Mouse (Mus musculus) cerebellum, adult 2 months (tissue): Measurements from ENCODE around the gene Insrr. TPM values are rescaled to one million over a fixed set of nuclear protein-coding genes. Genes with fewer than 3 reads are reported as not detected.
A peak's percentile ranks its signal among the peaks of the same experiment; 100 is the strongest.

Experiments
- DNase-seq, 2 experiments: peaks; one replicate each; pipeline ENCODE4 v3.0.0; 2021
- H3K27ac ChIP-seq: fragments of 200-500 bp; 2 replicates; pipeline ENCODE4 v1.5.1; 2012; ENCODE audit warnings: low read length, control low read depth, inconsistent platforms; ENCODE audit not compliant: insufficient read depth
- H3K27me3 ChIP-seq: fragments of 200-500 bp; 2 replicates; pipeline ENCODE4 v1.6.1; 2012; ENCODE audit warnings: inconsistent platforms, mild to moderate bottlenecking, low read length, moderate library complexity; ENCODE audit not compliant: control insufficient read depth, insufficient read depth
- H3K4me1 ChIP-seq: fragments of 200-500 bp; 2 replicates; pipeline ENCODE4 v1.6.1; 2011; ENCODE audit warnings: low read length; ENCODE audit not compliant: control insufficient read depth, insufficient read depth
- H3K4me3 ChIP-seq: fragments of 200-500 bp; replicated peaks from 2 replicates; pipeline ENCODE3; 2011; ENCODE audit warnings: mild to moderate bottlenecking, low read depth, low read length, control low read depth; ENCODE audit not compliant: insufficient read depth
- CTCF ChIP-seq: fragments of 200-500 bp; IDR thresholded peaks from 2 replicates; pipeline ENCODE4 v1.5.1; 2011; ENCODE audit warnings: low read depth, mild to moderate bottlenecking, control low read depth, low read length, moderate library complexity, borderline replicate concordance; ENCODE audit not compliant: insufficient read depth
- POLR2A ChIP-seq: fragments of 200-500 bp; IDR thresholded peaks from 2 replicates; pipeline ENCODE4 v1.6.1; 2011; ENCODE audit warnings: low read length, control low read depth, borderline replicate concordance; ENCODE audit not compliant: insufficient read depth
- WGBS: fragments of 180-500 bp; shearing (Covaris S2); methylation state at CpG from one replicate; pipeline ENCODE4 v1.1.7; 2018; 5-methylcytosine and 5-hydroxymethylcytosine counted together
- polyA plus RNA-seq: library from polyadenylated mRNA; depleted of rRNA; stranded (reverse); fragments of >200 nt; gene quantifications from 2 replicates; pipeline ENCODE4 v1.2.3, GENCODE M21; 2012; rRNA removed

Gene Insrr
- polyA plus RNA-seq, result 1.3 and 1.4 TPM in 2 replicates

DNA sequence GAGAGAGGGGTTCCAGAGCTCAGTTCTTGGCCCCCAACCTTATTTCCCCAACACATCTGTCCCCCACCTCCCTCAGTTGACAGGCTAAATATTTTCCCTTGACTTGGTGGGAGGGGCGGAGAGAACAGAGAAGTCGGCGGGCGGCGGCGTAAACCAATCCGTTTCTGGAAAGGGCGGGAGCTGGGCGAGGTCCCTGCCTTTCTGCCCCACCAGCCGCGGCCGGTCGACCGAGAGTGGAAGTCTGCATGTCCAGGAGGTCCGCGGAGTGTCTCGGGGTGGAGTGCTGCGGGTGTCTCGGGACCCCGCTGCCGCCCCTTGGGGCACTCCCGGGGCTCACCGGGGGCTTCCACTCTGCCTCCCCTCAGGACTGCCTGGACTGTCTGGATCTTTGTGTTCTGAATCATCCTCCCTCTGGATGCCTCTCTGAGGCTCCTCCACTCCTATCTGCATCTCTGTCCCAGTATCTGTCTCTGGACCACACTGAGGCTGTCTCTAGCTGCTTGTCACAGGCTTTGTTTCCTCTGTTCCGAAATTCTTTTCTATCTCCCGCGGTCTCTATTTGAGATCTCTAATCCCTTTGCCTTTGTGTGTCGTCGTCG lies at the start of gene Insrr:
Gene Insrr (plus strand): TSS at position 216 of the 599 bp plus-strand sequence.
- 4% methylated on average over 29 of the region's 29 CpGs for WGBS
- TF ChIP-seq CTCF (no peak), POLR2A (no peak)
- H3K4me1 ChIP-seq, result peaks cover 5% of the 10 kb centered on the region; the same call in 1 of the 2 replicates
- H3K27me3 ChIP-seq, result peaks cover 6% of the 10 kb centered on the region; the same call in 1 of the 2 replicates
- H3K4me3 ChIP-seq, result peak within 1 kb of the TSS; percentile 6
- DNase-seq, result no peak
- no peak within 1 kb of the TSS for H3K27ac ChIP-seq

DNA sequence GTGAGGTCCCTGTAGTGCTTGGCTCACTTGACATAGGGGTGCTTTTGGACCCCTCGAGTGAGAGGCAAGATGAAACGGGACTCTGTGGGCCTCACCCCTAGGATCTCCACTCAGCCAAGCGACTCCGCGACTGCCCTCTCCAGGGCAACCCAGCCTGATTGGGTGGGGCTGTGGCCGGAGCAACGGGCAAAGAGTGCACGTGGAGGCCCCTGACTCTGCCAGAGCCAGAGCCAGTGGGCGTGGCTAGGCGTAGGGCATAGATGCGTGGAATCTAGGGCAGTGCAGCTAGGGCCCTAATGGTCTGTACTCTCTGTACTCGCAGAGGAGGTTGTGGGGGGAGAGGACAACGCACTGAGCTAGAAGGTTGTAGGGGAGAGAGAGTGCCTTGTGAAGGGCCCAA lies 48.3 kb upstream of the Insrr start, which contains the start of gene Lrrc71:
Gene Lrrc71 (minus strand): TSS at position 195 of the 400 bp plus-strand sequence.
- DNase-seq, result no peak
- Histone ChIP-seq H3K27ac (no peak within 1 kb of the TSS), H3K4me1 (no peaks in the 10 kb centered on the region), H3K4me3 (no peak within 1 kb of the TSS), H3K27me3 (no peaks in the 10 kb centered on the region)
- no peak for TF ChIP-seq POLR2A
- no peak for TF ChIP-seq CTCF
- WGBS, result 18% methylated on average over 13 of the region's 13 CpGs

DNA sequence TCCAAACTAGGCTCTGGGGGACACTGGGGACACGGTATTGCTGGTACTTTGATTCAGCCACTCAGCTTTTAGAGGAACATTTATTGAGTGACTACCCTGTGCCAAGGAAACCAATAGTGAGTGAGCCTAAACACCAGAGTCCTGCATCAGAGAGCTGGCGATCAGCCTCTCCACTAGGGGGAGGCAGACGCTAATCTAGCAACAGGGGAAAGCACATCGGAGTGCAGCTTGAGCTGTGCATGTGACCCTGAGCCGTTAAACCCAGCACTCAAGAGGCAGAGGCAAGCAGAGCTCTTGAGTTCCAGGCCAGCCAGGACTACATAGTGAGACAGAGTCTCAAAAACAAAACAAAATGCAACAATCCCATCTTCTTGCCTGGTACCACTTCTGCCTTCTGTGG lies 47.7 kb upstream of the Insrr start:
- TF ChIP-seq POLR2A (no peak), CTCF (peak; percentile 66)
- peak; percentile 25 to 29 for DNase-seq
- no peaks in the 10 kb centered on the region for H3K27me3 ChIP-seq
- H3K4me3 ChIP-seq, result no peak overlapping the region
- no peaks in the 10 kb centered on the region for H3K4me1 ChIP-seq
- no peak overlapping the region for H3K27ac ChIP-seq
- 10% methylated on average over 5 of the region's 5 CpGs for WGBS

DNA sequence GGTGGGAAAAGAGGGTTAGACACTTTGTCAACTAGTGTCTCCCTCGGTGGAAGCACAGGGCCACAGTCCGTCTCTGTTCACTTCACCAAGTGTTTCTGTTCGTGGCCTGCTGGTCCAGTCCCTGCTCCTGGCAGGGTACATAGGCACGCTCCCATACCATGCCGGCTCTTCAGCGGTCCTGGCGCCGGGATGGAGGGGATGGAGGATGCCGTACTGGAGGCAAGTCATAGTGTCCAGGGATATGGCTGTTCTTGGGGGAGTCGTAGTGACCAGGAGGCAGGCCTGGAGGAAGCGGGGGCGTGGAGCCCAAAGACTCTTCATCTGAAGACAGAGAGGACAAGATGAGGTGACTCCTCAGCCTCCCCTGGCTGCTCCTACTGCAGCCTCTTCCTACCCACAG lies 46.8 kb upstream of the Insrr start:
- no peak for TF ChIP-seq CTCF
- WGBS, result 88% methylated on average over 12 of the region's 12 CpGs

DNA sequence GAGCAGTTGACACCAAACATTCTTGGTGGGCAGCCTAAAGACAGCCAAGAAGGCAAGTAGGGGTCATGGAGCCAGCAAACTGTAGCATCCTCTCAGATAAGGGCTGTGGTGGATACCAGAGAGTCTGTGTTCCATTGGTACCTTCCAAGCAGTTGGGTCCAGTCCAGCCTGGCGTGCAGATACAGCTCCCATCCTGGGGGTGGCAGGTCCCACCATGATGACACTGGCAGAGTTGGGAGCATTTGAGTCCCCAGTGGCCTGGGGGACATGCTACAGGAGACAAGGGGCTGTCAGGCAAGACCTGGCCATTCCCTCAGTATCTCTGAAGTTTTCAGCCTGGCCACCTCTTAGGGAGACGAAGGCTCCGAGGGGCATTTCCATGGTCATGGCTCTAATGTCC lies 44.2 kb upstream of the Insrr start:
- no peak overlapping the region for H3K27ac ChIP-seq
- DNase-seq, result no peak
- no peaks in the 10 kb centered on the region for H3K27me3 ChIP-seq
- no peaks in the 10 kb centered on the region for H3K4me1 ChIP-seq
- WGBS, result 72% methylated on average over 3 of the region's 3 CpGs
- TF ChIP-seq POLR2A (no peak), CTCF (no peak)
- H3K4me3 ChIP-seq, result no peak overlapping the region

More for the DNA sequence above, 46.8 kb upstream of the Insrr start:
- H3K4me3 ChIP-seq, result no peak overlapping the region
- no peak for DNase-seq
- H3K27ac ChIP-seq, result no peak overlapping the region
- H3K4me1 ChIP-seq, result no peaks in the 10 kb centered on the region
- no peaks in the 10 kb centered on the region for H3K27me3 ChIP-seq

DNA sequence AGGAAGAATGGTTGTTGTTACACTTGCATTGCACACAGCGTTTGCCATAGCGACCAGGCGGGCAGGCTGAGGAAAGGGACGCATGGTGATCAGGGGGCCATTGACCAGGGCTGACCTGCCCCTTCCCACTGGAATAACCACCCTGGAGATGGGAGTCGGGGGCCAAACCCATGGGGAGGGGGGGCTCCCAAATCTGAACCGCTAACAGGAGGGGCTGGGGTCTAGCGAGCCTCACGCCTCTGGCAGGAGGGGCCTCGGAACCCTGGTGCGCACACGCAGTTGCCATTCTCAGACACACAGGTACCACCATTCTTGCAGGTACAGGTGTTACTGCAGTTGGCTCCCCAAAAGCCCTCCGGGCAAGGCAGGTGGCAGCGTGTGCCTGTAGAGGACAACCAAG lies 42.9 kb upstream of the Insrr start:
- TF ChIP-seq CTCF (no peak), POLR2A (no peak)
- no peaks in the 10 kb centered on the region for H3K27me3 ChIP-seq
- WGBS, result 75% methylated on average over 13 of the region's 13 CpGs
- no peak overlapping the region for H3K4me3 ChIP-seq
- no peak overlapping the region for H3K27ac ChIP-seq
- H3K4me1 ChIP-seq, result no peaks in the 10 kb centered on the region
- no peak for DNase-seq

DNA sequence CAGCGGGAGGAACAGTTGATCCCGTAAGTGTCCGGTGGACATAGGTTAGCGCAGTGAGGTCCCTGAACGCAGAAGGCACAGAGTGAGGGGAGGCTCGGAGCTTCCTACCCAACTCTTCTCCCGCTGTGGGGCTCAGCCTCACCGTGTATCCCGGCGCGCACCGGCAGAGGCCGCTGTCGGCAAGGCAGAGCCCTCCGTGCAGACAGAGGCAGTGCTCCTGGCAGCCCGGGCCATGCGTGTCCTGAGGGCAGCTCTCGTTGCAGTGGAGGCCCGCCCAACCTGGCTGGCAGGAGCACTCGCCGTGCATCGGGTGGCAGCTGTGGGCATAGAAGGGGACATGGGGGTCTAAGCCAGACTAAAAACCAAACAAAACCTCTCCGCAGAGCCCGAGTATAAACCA lies 40.8 kb upstream of the Insrr start:
- Histone ChIP-seq H3K27ac (no peak overlapping the region), H3K4me3 (peak overlapping the region; percentile 48), H3K27me3 (no peaks in the 10 kb centered on the region), H3K4me1 (no peaks in the 10 kb centered on the region)
- 3% methylated on average over 24 of the region's 24 CpGs for WGBS
- TF ChIP-seq POLR2A (peak; percentile 23; the same call in 1 of the 2 replicates), CTCF (peak; percentile 89)
- peak; percentile 81 to 88 for DNase-seq

DNA sequence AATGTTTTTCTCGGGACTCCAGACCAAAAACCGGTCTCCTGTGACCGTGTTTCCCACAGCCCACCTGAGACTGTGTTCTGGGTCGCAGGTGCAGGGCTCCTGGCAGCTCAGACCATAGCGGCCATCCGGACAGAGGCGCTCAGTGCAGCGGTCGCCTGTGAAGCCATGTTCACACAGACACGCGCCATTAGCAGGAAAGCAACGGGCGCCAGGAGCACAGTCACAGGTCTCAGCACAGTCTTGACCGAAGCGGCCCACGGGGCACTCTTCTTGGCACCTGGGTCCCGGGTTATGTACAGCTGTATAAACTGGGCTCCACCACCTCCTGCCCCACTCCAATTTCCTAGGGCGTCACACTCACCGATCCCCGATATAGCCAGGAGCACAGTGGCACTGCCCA lies 40.3 kb upstream of the Insrr start:
- peak overlapping the region; percentile 48 for H3K4me3 ChIP-seq
- no peaks in the 10 kb centered on the region for H3K4me1 ChIP-seq
- peak; percentile 14 to 24 for DNase-seq
- no peaks in the 10 kb centered on the region for H3K27me3 ChIP-seq
- H3K27ac ChIP-seq, result no peak overlapping the region
- WGBS, result 47% methylated on average over 20 of the region's 20 CpGs
- no peak for TF ChIP-seq POLR2A
- no peak for TF ChIP-seq CTCF
